Mouse (Mus musculus): Measurements from ENCODE around the gene Pknox2. TPM values are rescaled to one million over a fixed set of nuclear protein-coding genes. Genes with fewer than 3 reads are reported as not detected.

Pknox2 gene
- 31.0 and 35.4 TPM in 2 replicates for polyA plus RNA-seq (2015; fragmentation: Nextera tagmentation; extraction: Ambion mirVana)

GRCm38 (mm10) chr9:37147359-37147685 is at the start of gene Pknox2:
Gene Pknox2, minus strand, starts transcription at chr9:37147407.

Other genes starting within 250 kb of the Pknox2 start
- gene Tmem218, start 60.8 kb upstream of the Pknox2 start, polyA plus RNA-seq (2015; fragmentation: Nextera tagmentation; extraction: Ambion mirVana), result 10.2 and 11.3 TPM in 2 replicates
- gene Slc37a2, start 108.3 kb upstream of the Pknox2 start, polyA plus RNA-seq (2015; fragmentation: Nextera tagmentation; extraction: Ambion mirVana), result 2.5 and 3.1 TPM in 2 replicates
- gene Ccdc15, start 201.0 kb upstream of the Pknox2 start, polyA plus RNA-seq (2015; fragmentation: Nextera tagmentation; extraction: Ambion mirVana), result 5.7 and 6.7 TPM in 2 replicates
- gene Hepacam, start 219.9 kb upstream of the Pknox2 start, polyA plus RNA-seq (2015; fragmentation: Nextera tagmentation; extraction: Ambion mirVana), result 84.9 and 90.8 TPM in 2 replicates

Data from neural tube, postnatal 0 days (tissue).